Mouse (Mus musculus) forebrain, embryonic 13.5 days (tissue): ENCODE measurements at regions not wholly inside any gene's neighbourhood (a gene's known extent, or its start where the extent isn't known, plus 50 kb on each side); places are given as distances from the start of the nearest gene placed in this dataset.

Source experiments
- ATAC-seq: fragments of 200-750 bp; cut with Nextera tagmentation; 2 replicates; pipeline ENCODE4 v1.8.0; 2017
- H3K27ac ChIP-seq: fragments of 300-500 bp; sonication (generic); 2 replicates; pipeline ENCODE4 v1.5.1; 2015; ENCODE audit warnings: inconsistent platforms, mild to moderate bottlenecking, moderate library complexity
- H3K27me3 ChIP-seq: fragments of 300-500 bp; sonication (generic); 2 replicates; pipeline ENCODE4 v1.6.1; 2015; ENCODE audit warnings: mild to moderate bottlenecking, inconsistent platforms
- H3K36me3 ChIP-seq: fragments of 300-500 bp; sonication (generic); 2 replicates; pipeline ENCODE4 v1.6.1; 2015; ENCODE audit warnings: mild to moderate bottlenecking, inconsistent platforms; ENCODE audit not compliant: poor library complexity, severe bottlenecking
- H3K4me1 ChIP-seq: fragments of 300-500 bp; sonication (generic); 2 replicates; pipeline ENCODE4 v1.6.1; 2015; ENCODE audit warnings: inconsistent platforms
- H3K4me2 ChIP-seq: fragments of 300-500 bp; sonication (generic); 2 replicates; pipeline ENCODE4 v1.6.1; 2015; ENCODE audit warnings: inconsistent platforms, mild to moderate bottlenecking, moderate library complexity
- H3K4me3 ChIP-seq: fragments of 300-500 bp; sonication (generic); 2 replicates; pipeline ENCODE4 v1.5.1; 2015; ENCODE audit warnings: mild to moderate bottlenecking, inconsistent platforms
- H3K9ac ChIP-seq: fragments of 300-500 bp; sonication (generic); 2 replicates; pipeline ENCODE4 v1.6.1; 2015; ENCODE audit warnings: mild to moderate bottlenecking, inconsistent platforms
- H3K9me3 ChIP-seq: fragments of 300-500 bp; sonication (generic); replicated peaks from 2 replicates; pipeline ENCODE4 v1.6.1; 2016; ENCODE audit warnings: inconsistent platforms
- whole genome bisulfite sequencing: fragments of 180-500 bp; shearing (Covaris S2); methylation state at CpG from one replicate; pipeline ENCODE4 v1.1.7; 2015; 5-methylcytosine and 5-hydroxymethylcytosine counted together

GRCm38 (mm10) chr1:28144824-28145223 is 635.2 kb downstream of the Gm597 start:
- no peaks in the 10 kb centered on the region for H3K9me3 ChIP-seq
- WGBS: 43% methylated on average over 4 of the region's 4 CpGs
- ATAC-seq: peak; percentile 75

GRCm38 (mm10) chr1:28102021-28102526 is 678.0 kb downstream of the Gm597 start:
- Histone ChIP-seq H3K27ac (no peak overlapping the region), H3K4me3 (no peak overlapping the region), H3K27me3 (no peaks in the 10 kb centered on the region), H3K9me3 (no peaks in the 10 kb centered on the region), H3K4me2 (no peak overlapping the region), H3K4me1 (no peaks in the 10 kb centered on the region), H3K36me3 (no peaks in the 10 kb centered on the region), H3K9ac (no peak overlapping the region)
- ATAC-seq: no peak
- WGBS: 85% methylated on average over 2 of the region's 2 CpGs

More at GRCm38 (mm10) chr1:28144824-28145223, 635.2 kb downstream of the Gm597 start:
- Histone ChIP-seq H3K4me2 (no peak overlapping the region), H3K27ac (no peak overlapping the region), H3K9ac (no peak overlapping the region), H3K4me3 (no peak overlapping the region), H3K36me3 (no peaks in the 10 kb centered on the region), H3K27me3 (no peaks in the 10 kb centered on the region), H3K4me1 (no peaks in the 10 kb centered on the region)

DNA sequence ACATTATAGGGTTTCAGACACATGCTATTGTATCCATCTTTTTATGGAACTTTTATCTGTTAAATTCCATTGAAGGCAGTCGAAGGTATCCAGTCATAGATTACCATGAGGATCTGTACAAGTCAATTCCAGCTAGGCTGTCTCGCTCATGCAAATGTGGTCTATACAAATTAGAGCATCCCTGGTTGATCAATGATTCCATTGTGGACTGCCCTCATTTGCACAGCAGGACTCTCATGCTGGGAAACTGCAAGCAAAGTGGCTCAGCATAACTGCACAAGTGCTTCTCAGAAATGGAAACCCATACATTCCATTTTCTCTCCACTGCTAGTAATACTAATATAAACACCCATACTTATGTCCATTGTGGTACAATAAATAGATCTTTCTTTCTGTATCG is 695.6 kb downstream of the Gm597 start:
- WGBS: 47% methylated on average over 3 of the region's 3 CpGs
- no peaks in the 10 kb centered on the region for H3K4me1 ChIP-seq
- no peak overlapping the region for H3K4me3 ChIP-seq
- no peak overlapping the region for H3K27ac ChIP-seq
- no peak for ATAC-seq
- no peak overlapping the region for H3K9ac ChIP-seq
- no peaks in the 10 kb centered on the region for H3K36me3 ChIP-seq
- no peaks in the 10 kb centered on the region for H3K9me3 ChIP-seq
- H3K4me2 ChIP-seq: no peak overlapping the region
- no peaks in the 10 kb centered on the region for H3K27me3 ChIP-seq

DNA sequence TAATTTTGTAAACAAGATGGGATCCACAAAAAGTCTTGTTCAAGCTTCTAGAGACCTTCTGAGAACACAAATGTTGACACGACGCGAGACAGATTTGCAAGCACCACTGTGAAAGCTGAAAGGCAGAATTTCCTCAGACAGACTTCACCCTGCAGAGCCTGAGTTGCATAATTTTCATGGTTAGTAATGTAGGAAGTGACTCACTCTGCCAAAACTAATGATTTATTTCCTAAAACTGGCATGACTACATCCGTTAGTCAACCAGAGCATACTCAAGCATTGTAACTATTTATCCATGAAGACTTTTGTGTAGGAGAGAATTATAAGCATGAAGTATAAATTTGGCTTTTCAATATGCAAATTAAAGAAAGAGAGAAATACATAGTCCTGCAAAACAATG is 726.1 kb downstream of the Gm597 start:
- no peak overlapping the region for H3K4me3 ChIP-seq
- no peaks in the 10 kb centered on the region for H3K9me3 ChIP-seq
- H3K4me1 ChIP-seq: no peaks in the 10 kb centered on the region
- H3K4me2 ChIP-seq: no peak overlapping the region
- H3K27me3 ChIP-seq: no peaks in the 10 kb centered on the region
- no peak for ATAC-seq
- H3K9ac ChIP-seq: no peak overlapping the region
- WGBS: 92% methylated on average over 4 of the region's 4 CpGs
- H3K27ac ChIP-seq: no peak overlapping the region
- H3K36me3 ChIP-seq: no peaks in the 10 kb centered on the region

DNA sequence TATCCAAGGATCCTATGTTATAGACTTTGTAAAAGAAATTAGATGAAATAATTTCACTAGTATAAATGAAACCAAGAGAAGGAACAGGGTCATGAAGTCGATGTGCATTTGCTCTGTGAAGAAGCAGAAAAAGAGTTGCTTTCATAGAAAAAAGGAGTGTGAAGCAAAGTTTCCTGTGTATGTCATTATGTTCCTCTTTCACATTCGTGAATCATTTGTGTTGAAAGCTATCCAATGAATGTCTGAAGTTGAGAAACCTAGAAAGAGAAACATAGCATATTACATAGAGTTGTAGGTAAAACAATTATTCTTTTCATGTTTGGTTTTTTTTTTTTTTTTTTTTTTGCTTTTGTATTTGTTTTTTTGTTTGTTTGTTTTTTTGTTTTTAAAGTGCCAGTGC is 732.1 kb downstream of the Gm597 start:
- Histone ChIP-seq H3K4me3 (no peak overlapping the region), H3K4me1 (no peaks in the 10 kb centered on the region), H3K9me3 (no peaks in the 10 kb centered on the region), H3K27me3 (no peaks in the 10 kb centered on the region), H3K27ac (no peak overlapping the region), H3K36me3 (no peaks in the 10 kb centered on the region), H3K9ac (no peak overlapping the region), H3K4me2 (no peak overlapping the region)
- WGBS: 73% methylated on average over 2 of the region's 2 CpGs
- no peak for ATAC-seq

DNA sequence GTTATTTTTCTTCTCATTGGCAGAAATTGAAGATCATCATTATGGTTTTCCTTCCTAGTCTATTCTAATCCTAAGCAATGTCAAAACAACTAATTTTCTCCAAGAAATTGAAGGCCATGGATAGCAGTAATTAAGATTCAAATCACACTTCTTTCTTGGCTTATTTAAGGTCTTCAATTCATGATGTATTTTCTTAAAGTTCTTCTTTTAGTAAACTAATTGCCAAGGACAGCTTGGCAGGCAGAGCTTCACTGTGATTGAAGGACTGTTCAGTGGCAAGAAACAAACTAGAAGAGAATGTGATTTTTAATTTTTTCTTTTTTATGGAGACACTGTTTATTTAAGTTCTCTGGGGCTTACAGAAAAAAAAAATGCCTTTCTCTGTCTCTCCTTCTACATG is 732.7 kb downstream of the Gm597 start:
- H3K9ac ChIP-seq: no peak overlapping the region
- ATAC-seq: no peak

DNA sequence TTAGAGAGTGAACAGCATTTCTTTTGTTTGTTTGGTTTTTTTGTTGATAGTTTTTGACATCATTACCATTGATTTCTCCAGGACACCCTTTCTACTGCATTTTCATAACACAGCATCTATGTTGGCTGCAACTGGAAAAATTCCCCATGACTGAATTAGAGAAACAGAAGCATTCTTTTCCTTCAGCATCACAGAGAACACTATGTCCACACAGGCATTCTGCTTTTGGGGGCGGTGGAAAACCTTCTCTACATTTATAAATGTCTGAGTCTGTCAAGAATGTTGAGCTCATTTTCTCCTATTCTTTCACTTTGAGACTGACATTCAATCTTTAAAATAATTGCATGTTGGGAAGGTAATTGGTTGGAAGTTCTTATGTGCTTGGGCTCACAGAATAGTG is 734.4 kb downstream of the Gm597 start:
- Histone ChIP-seq H3K36me3 (no peaks in the 10 kb centered on the region), H3K4me2 (no peak overlapping the region), H3K27ac (no peak overlapping the region), H3K4me3 (no peak overlapping the region), H3K9me3 (no peaks in the 10 kb centered on the region), H3K27me3 (no peaks in the 10 kb centered on the region), H3K4me1 (no peaks in the 10 kb centered on the region), H3K9ac (no peak overlapping the region)
- WGBS: 76% methylated on average over 1 of the region's 1 CpGs
- ATAC-seq: no peak

More for the DNA sequence above, 732.7 kb downstream of the Gm597 start:
- Histone ChIP-seq H3K4me3 (no peak overlapping the region), H3K4me2 (no peak overlapping the region), H3K27me3 (no peaks in the 10 kb centered on the region), H3K36me3 (no peaks in the 10 kb centered on the region), H3K9me3 (no peaks in the 10 kb centered on the region), H3K27ac (no peak overlapping the region), H3K4me1 (no peaks in the 10 kb centered on the region)

- Histone ChIP-seq H3K9ac (no peak overlapping the region), H3K27me3 (no peaks in the 10 kb centered on the region), H3K4me1 (no peaks in the 10 kb centered on the region), H3K36me3 (no peaks in the 10 kb centered on the region), H3K27ac (no peak overlapping the region), H3K4me3 (no peak overlapping the region), H3K9me3 (no peaks in the 10 kb centered on the region), H3K4me2 (no peak overlapping the region)
- ATAC-seq: no peak
- 74% methylated on average over 2 of the region's 2 CpGs for WGBS
Observed at GRCm38 (mm10) chr1:28025720-28026119, 754.3 kb downstream of the Gm597 start.

GRCm38 (mm10) chr1:27998434-27998833 is 781.6 kb downstream of the Gm597 start:
- ATAC-seq: no peak
- Histone ChIP-seq H3K36me3 (no peaks in the 10 kb centered on the region), H3K4me2 (no peak overlapping the region), H3K27me3 (no peaks in the 10 kb centered on the region), H3K9me3 (no peaks in the 10 kb centered on the region), H3K4me1 (no peaks in the 10 kb centered on the region), H3K9ac (no peak overlapping the region), H3K4me3 (no peak overlapping the region), H3K27ac (no peak overlapping the region)
- 84% methylated on average over 4 of the region's 4 CpGs for WGBS

DNA sequence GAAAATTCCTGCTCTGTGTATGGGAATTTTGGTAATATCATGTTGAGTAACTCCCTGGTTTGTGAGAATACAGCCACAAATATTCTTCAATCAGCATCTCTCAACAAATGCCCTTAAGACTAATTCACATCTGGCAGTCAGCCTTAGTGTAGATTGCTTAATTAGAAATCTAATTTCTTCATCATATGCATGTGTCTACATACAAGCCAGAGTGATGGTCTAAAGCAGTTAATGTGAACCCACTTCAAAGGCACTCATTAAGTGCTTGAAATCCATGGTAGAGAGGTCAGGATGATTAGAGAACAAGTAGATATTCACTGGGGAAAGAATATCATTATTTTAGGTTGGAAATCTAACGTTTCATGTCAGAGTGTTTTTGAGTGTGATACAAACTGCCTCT is 816.7 kb downstream of the Gm597 start:
- Histone ChIP-seq H3K9ac (no peak overlapping the region), H3K4me2 (no peak overlapping the region), H3K9me3 (no peaks in the 10 kb centered on the region), H3K36me3 (no peaks in the 10 kb centered on the region), H3K27ac (no peak overlapping the region), H3K4me1 (no peaks in the 10 kb centered on the region), H3K4me3 (no peak overlapping the region), H3K27me3 (no peaks in the 10 kb centered on the region)
- 44% methylated on average over 1 of the region's 1 CpGs for WGBS
- no peak for ATAC-seq
